Mouse (Mus musculus): ENCODE measurements at regions not wholly inside any gene's neighbourhood (a gene's known extent, or its start where the extent isn't known, plus 50 kb on each side); places are given as distances from the start of the nearest gene placed in this dataset.

GRCm38 (mm10) chr4:154726636-154727045 lies 59.0 kb upstream of the Actrt2 start:
- DNase-seq (ENCODE audit: low read depth): no peak

- no peak for DNase-seq (ENCODE audit: low read depth)
Measured at GRCm38 (mm10) chr4:154727945-154728344, 60.3 kb upstream of the Actrt2 start.

- DNase-seq (ENCODE audit: low read depth): no peak
Measured at GRCm38 (mm10) chr4:154730646-154731045, 63.0 kb upstream of the Actrt2 start.

- no peak for DNase-seq (ENCODE audit: low read depth)
Measured at GRCm38 (mm10) chr4:154731345-154731744, 63.7 kb upstream of the Actrt2 start.

GRCm38 (mm10) chr4:154736071-154736470 lies 68.4 kb upstream of the Actrt2 start:
- no peak for DNase-seq (ENCODE audit: low read depth)

- no peak for DNase-seq (ENCODE audit: low read depth)
Measured at GRCm38 (mm10) chr4:154741123-154741890, 73.6 kb upstream of the Actrt2 start.

- DNase-seq (ENCODE audit: low read depth): no peak
Measured at GRCm38 (mm10) chr4:154746323-154747005, 78.8 kb upstream of the Actrt2 start.

- no peak for DNase-seq (ENCODE audit: low read depth)
Measured at GRCm38 (mm10) chr4:154747006-154747343, 79.3 kb upstream of the Actrt2 start.

- DNase-seq (ENCODE audit: low read depth): no peak
Measured at GRCm38 (mm10) chr4:154749160-154749559, 81.5 kb upstream of the Actrt2 start.

- DNase-seq (ENCODE audit: low read depth): no peak
Measured at GRCm38 (mm10) chr4:154749996-154750395, 82.3 kb upstream of the Actrt2 start.

GRCm38 (mm10) chr4:154750440-154751107 lies 82.9 kb upstream of the Actrt2 start:
- no peak for DNase-seq (ENCODE audit: low read depth)

GRCm38 (mm10) chr4:154754445-154754844 lies 82.8 kb upstream of the Ttc34 start:
- DNase-seq (ENCODE audit: low read depth): no peak

- no peak for DNase-seq (ENCODE audit: low read depth)
Measured at GRCm38 (mm10) chr4:154756740-154757446, 80.4 kb upstream of the Ttc34 start.

GRCm38 (mm10) chr4:154759881-154760280 lies 77.4 kb upstream of the Ttc34 start:
- no peak for DNase-seq (ENCODE audit: low read depth)

- DNase-seq (ENCODE audit: low read depth): no peak
Measured at GRCm38 (mm10) chr4:154764238-154764637, 73.0 kb upstream of the Ttc34 start.

GRCm38 (mm10) chr4:154766158-154766557 lies 71.1 kb upstream of the Ttc34 start:
- no peak for DNase-seq (ENCODE audit: low read depth)

GRCm38 (mm10) chr4:154771330-154772076 lies 65.8 kb upstream of the Ttc34 start:
- DNase-seq (ENCODE audit: low read depth): no peak

GRCm38 (mm10) chr4:154772077-154772462 lies 65.2 kb upstream of the Ttc34 start:
- no peak for DNase-seq (ENCODE audit: low read depth)

- peak; percentile 3 for DNase-seq (ENCODE audit: low read depth)
Measured at GRCm38 (mm10) chr4:154773830-154774229, 63.4 kb upstream of the Ttc34 start.

- DNase-seq (ENCODE audit: low read depth): no peak
Measured at GRCm38 (mm10) chr4:154774332-154774731, 62.9 kb upstream of the Ttc34 start.

GRCm38 (mm10) chr4:154778818-154779217 lies 58.4 kb upstream of the Ttc34 start:
- DNase-seq (ENCODE audit: low read depth): no peak

GRCm38 (mm10) chr4:154781391-154781790 lies 55.9 kb upstream of the Ttc34 start:
- DNase-seq (ENCODE audit: low read depth): no peak
